Mouse (Mus musculus) liver, adult 2 months (tissue): Measurements from ENCODE around the gene Slc39a11. TPM values are rescaled to one million over a fixed set of nuclear protein-coding genes. Genes with fewer than 3 reads are reported as not detected.

Source experiments
- DNase-seq: peaks from one replicate; pipeline ENCODE4 v3.0.0-alpha.2; 2011; ENCODE audit warnings: low read depth, low spot score; ENCODE audit errors: extremely low read depth
- H3K27ac ChIP-seq: fragments of 200-500 bp; replicated peaks from 2 replicates; pipeline ENCODE4 v1.5.1; 2012; ENCODE audit warnings: low read depth, mild to moderate bottlenecking, control low read depth, inconsistent platforms, low read length; ENCODE audit not compliant: insufficient read depth
- H3K27me3 ChIP-seq: fragments of 200-500 bp; 2 replicates; pipeline ENCODE4 v1.6.1; 2012; ENCODE audit warnings: mild to moderate bottlenecking, moderate library complexity, low read length, inconsistent platforms; ENCODE audit not compliant: control insufficient read depth, insufficient read depth
- H3K36me3 ChIP-seq: fragments of 200-500 bp; 2 replicates; pipeline ENCODE4 v1.6.1; 2012; ENCODE audit warnings: low read length, inconsistent platforms; ENCODE audit not compliant: control insufficient read depth, insufficient read depth
- H3K4me1 ChIP-seq: fragments of 200-500 bp; 2 replicates; pipeline ENCODE4 v1.6.1; 2011; ENCODE audit warnings: low read length; ENCODE audit not compliant: control insufficient read depth, insufficient read depth
- H3K4me3 ChIP-seq: fragments of 200-500 bp; 2 replicates; pipeline ENCODE4 v1.5.1; 2011; ENCODE audit warnings: low read depth, mild to moderate bottlenecking, control low read depth, low read length, moderate library complexity; ENCODE audit not compliant: insufficient read depth
- H3K79me2 ChIP-seq: fragments of 200-500 bp; 2 replicates; pipeline ENCODE4 v1.6.1; 2012; ENCODE audit warnings: inconsistent platforms, mild to moderate bottlenecking, low read length, moderate library complexity; ENCODE audit not compliant: control insufficient read depth, insufficient read depth
- H3K9ac ChIP-seq: fragments of 200-500 bp; 2 replicates; pipeline ENCODE4 v1.6.1; 2012; ENCODE audit warnings: low read depth, mild to moderate bottlenecking, control low read depth, inconsistent platforms, low read length
- CTCF ChIP-seq: fragments of 200-500 bp; IDR thresholded peaks from 2 replicates; pipeline ENCODE4 v1.5.1; 2011; ENCODE audit warnings: low read depth, low read length, control low read depth
- POLR2A ChIP-seq: fragments of 200-500 bp; IDR thresholded peaks from 2 replicates; pipeline ENCODE4 v1.6.1; 2011; ENCODE audit warnings: low read length, control low read depth; ENCODE audit not compliant: insufficient read depth; ENCODE audit errors: extremely low read depth
- WGBS: fragments of 180-500 bp; shearing (Covaris S2); methylation state at CpG from one replicate; pipeline ENCODE4 v1.1.7; 2018; 5-methylcytosine and 5-hydroxymethylcytosine counted together
- polyA plus RNA-seq: library from polyadenylated mRNA; depleted of rRNA; stranded (reverse); fragments of >200 nt; gene quantifications from 2 replicates; pipeline ENCODE4 v1.2.3, GENCODE M21; 2012
- total RNA-seq: library from RNA; depleted of rRNA; stranded (reverse); fragments of >200 nt; gene quantifications from 2 replicates; pipeline ENCODE4 v1.2.3, GENCODE M21; 2014

Gene Slc39a11
- total and polyA plus RNA-seq, 2 experiments, result 18.8 to 22.8 TPM

DNA sequence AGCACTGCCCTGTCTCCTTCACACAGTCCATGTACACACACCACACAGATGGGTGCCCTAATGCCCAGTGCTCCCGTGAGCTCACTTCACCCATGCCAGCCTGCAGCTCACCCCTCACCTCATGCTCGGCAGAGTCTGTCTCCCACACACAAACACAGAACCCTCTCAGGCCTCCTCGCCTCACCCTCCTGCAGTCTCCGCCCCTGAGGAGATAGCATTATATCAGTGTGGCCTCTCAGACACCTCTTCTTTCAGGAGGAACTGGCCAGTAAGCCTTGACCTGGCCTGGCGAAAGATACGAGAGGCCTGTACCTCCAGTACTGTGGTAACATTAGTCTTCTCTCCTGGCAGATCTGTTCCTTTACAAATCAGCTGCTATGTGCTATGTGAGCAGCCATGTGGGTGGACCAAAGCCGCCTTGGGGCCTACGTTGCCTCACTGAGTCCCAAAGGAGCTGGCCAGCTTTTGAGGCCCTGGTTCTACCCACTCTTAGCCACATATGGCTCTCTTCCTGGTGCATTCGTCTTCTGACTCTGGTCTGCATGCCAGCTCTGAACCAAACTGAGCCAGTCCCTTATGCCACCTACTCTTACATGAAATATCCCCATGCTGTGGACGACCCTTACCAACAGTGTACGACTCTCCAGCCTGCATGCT is 138.8 kb downstream of the Slc39a11 start:
- 91% methylated on average over 11 of the region's 11 CpGs for WGBS
- no peaks in the 10 kb centered on the region for H3K27me3 ChIP-seq
- no peaks in the 10 kb centered on the region for H3K4me1 ChIP-seq
- no peak overlapping the region for H3K4me3 ChIP-seq
- H3K36me3 ChIP-seq, result no peaks in the 10 kb centered on the region
- H3K9ac ChIP-seq, result no peak overlapping the region
- DNase-seq, result no peak
- no peak overlapping the region for H3K27ac ChIP-seq
- TF ChIP-seq POLR2A (no peak), CTCF (no peak)
- no peaks in the 10 kb centered on the region for H3K79me2 ChIP-seq

DNA sequence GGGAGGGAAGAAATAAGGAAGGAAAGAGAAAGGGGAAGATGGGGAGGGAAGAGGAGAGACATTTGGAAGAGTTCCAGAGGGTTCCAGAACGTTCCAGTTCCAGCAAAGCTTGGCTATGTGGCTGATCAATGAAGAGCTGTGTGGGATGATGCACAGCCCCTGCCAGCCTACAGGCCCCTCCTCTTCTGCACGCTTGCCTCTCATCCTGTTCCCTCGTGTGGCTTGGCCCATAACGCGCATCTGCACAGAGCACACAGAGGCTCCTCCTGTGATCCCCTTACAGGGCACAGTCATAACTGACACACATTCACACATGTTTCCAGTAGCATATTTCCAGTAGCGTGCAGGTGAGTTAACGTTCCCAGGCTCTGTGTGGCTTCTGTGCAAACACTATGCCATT is 139.6 kb downstream of the Slc39a11 start:
- no peak for DNase-seq
- Histone ChIP-seq H3K4me3 (no peak overlapping the region), H3K27ac (no peak overlapping the region), H3K9ac (no peak overlapping the region), H3K27me3 (no peaks in the 10 kb centered on the region), H3K36me3 (no peaks in the 10 kb centered on the region), H3K79me2 (no peaks in the 10 kb centered on the region), H3K4me1 (no peaks in the 10 kb centered on the region)
- 70% methylated on average over 7 of the region's 7 CpGs for WGBS
- TF ChIP-seq POLR2A (no peak), CTCF (no peak)

DNA sequence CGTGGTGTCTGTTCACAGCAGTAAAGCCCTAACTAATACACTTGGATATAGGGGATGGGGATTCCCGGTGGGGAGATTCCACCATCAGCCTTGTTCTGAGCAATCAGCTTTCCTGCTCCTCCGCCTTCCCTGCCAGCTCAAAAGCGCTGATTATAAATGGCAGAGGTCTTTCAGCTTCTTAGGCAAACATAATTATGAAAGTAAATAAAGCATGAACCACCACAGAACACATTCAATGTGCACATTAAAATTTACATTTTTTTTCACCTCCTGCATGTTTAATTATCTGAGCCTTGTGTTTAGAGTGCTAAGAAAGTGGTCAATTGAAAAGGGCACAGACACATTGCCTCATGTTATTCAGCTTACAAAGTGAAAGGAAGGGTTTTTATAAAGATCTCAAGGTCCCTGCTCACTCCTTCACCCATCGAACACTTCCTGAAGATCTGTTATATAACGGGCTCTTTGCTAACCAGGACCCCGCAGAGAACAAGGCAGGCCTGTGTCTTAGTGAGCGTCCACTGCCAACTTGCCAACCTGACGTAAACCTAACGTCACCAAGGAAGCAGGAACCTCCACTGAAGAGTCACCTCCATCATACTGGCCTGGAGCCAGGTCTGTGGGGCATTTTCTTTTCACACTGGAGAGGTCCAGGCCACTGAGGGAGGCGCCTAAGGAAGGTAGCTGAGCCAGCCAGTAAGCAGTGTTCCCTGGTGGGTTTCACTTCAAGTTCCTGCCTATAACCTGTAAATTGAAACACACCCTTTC is 142.0 kb downstream of the Slc39a11 start:
- Histone ChIP-seq H3K4me1 (no peaks in the 10 kb centered on the region), H3K27ac (no peak overlapping the region), H3K27me3 (no peaks in the 10 kb centered on the region), H3K4me3 (no peak overlapping the region), H3K79me2 (no peaks in the 10 kb centered on the region), H3K36me3 (no peaks in the 10 kb centered on the region), H3K9ac (no peak overlapping the region)
- no peak for DNase-seq
- TF ChIP-seq POLR2A, result no peak
- no peak for TF ChIP-seq CTCF
- WGBS, result 90% methylated on average over 11 of the region's 11 CpGs

DNA sequence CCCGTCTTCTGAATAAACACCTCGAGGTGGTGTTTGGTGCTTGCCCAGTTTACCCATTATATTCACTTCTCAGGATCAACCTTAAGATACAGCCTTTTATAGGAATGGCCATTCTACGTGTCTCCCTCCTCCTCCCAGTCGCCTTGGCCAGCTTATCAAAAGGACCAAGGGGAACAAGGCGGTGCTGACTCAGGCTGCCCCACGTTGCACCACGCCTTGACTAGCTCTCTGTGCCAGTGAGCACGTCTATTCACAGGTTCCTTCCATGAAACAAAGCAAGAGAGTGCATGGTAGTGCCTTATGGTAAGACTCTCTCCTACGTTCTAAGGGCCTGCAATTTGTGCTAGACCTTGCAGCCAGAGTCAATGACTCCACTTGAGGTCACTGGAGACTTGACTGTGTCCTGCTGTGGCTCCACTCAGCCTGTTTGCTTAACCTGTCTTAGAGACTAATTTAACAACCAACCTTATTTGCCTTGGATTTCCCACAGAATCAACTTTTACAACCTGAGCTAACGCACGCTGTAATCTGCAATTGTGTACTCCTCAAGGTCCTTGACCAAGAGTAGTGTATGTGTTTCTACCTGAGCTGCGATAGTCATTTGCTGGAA is 144.2 kb downstream of the Slc39a11 start:
- DNase-seq, result no peak
- no peak overlapping the region for H3K4me3 ChIP-seq
- H3K27me3 ChIP-seq, result no peaks in the 10 kb centered on the region
- no peaks in the 10 kb centered on the region for H3K4me1 ChIP-seq
- H3K79me2 ChIP-seq, result no peaks in the 10 kb centered on the region
- no peaks in the 10 kb centered on the region for H3K36me3 ChIP-seq
- TF ChIP-seq CTCF (no peak), POLR2A (no peak)
- no peak overlapping the region for H3K27ac ChIP-seq
- no peak overlapping the region for H3K9ac ChIP-seq
- WGBS, result 86% methylated on average over 12 of the region's 12 CpGs

DNA sequence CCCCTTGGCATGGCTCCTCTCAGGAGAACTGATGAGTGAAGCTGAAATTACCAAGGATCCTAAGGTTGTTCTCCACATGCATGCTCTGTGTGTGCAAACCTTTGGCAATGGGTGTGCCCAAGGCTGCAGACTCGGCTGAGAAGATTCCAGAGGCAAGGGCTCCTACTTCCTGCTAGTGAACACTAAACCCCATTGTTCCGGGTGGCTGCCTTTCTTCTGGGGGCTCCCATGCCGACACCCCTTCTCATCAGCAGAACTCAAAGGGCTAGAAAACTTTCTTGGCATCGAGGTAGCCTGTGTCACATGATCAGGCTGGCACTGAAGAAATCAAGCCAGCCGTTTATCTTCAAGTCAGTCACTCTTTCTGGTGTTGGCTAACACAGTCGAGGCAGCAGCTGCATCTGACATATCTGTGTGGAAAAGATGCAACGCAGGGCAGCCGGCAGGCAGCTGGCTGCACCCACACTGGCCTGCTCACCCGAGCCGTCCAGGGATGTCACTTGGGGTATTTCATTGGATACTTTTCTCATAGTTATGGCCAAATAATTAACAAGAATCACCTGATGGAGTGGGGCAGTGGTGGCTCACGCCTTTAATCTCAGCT is 145.3 kb downstream of the Slc39a11 start:
- Histone ChIP-seq H3K9ac (no peak overlapping the region), H3K79me2 (no peaks in the 10 kb centered on the region), H3K27me3 (no peaks in the 10 kb centered on the region), H3K4me3 (no peak overlapping the region), H3K27ac (no peak overlapping the region), H3K36me3 (no peaks in the 10 kb centered on the region), H3K4me1 (no peaks in the 10 kb centered on the region)
- no peak for DNase-seq
- WGBS, result 83% methylated on average over 11 of the region's 11 CpGs
- TF ChIP-seq CTCF (no peak), POLR2A (no peak)
